Mouse (Mus musculus): ENCODE data around the gene Plch2. TPM values are rescaled to one million over a fixed set of nuclear protein-coding genes. Genes with fewer than 3 reads are reported as not detected.

Gene Plch2
- total RNA-seq, 2 experiments from 2014 or later: not detected

DNA sequence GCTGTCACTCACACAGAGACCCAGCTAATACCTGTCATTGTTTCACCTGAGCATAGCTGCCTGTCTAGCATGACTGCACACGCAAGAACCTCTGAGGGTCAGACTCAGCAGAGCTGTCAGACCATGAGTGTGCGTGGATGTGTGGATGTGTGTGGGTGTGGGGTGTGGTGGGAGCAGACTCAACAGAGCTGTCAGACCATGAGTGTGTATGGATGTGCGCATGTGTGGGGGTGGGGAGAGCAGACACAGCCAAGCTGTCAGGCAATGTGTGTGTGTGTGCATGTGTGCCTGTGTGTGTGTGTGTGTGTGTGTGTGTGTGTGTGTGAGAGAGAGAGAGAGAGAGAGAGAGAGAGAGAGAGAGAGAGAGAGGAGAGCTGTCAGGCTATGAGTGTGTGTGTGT is 51.3 kb downstream of the Plch2 start:
- no peak for ATAC-seq (replicated peaks; ENCODE audit: low FRiP score, poor library complexity, severe bottlenecking)

DNA sequence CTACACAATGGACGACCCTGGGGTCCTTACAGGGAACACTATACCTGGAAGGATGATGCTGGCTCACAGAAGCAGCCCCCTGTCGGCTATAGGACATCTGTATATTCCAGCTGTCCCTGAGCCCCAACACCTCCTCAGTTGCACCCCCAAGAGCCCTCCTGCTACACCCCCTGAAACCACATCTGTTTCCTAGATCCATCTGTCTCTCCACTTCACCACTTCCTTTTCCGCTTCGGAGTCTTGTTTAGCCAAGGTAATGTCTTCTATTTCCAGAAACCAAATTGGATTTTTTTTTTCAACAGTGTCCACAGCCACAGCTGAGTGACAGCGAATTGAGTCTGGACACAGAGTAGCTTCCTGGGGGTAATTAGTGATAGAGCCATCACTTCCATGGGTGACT is 57.2 kb downstream of the Plch2 start:
- no peak for ATAC-seq (replicated peaks; ENCODE audit: low FRiP score, poor library complexity, severe bottlenecking)

DNA sequence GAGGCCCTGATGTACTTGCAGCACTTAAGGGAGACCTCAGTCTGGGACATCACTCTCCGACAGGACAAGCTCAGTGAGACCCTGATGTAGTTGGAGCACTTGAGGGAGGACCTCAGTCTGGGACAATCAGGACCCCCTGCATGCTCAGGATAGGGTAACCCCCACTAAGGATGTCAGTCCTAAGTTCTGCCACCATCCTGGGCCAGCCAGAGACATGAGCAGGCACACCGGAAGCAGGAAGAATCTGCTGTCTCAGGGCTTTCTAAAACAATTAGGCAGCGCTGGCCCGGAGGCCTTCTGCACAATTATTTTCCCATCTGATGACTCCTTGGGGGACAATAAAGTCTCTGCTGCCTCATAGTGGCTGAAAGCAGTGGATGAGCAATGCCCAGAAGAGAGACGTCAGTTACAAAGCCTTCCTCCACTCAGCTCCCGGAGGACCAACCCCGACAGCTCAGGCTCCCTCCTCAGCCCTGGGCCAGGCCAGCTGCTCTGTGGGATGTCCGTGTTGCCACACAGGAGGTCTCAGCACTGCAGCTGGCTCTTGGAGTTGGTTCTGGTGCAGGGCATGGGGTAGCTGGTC is 59.9 kb downstream of the Plch2 start:
- ATAC-seq (replicated peaks; ENCODE audit: low FRiP score, poor library complexity, severe bottlenecking): no peak

DNA sequence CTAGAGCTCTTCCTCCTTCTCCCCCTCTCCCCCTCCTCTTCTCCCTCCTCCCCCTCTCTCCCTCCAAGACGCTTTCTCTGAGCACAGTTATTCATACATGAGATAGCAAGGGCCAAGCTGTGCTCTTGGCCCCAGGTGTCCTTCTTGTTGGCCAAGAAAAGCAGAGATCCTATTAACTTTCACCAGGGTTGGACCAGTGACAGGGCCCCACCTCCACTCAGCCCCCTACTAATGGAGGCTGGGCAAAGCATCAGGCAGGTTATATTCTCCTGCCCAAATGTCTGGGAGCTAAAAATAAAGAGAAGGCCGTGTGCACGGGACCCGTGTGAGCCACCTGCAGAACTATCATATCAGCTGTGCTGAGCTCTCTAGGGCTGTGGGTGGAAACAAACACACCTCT is 61.7 kb downstream of the Plch2 start:
- no peak for ATAC-seq (replicated peaks; ENCODE audit: low FRiP score, poor library complexity, severe bottlenecking)

DNA sequence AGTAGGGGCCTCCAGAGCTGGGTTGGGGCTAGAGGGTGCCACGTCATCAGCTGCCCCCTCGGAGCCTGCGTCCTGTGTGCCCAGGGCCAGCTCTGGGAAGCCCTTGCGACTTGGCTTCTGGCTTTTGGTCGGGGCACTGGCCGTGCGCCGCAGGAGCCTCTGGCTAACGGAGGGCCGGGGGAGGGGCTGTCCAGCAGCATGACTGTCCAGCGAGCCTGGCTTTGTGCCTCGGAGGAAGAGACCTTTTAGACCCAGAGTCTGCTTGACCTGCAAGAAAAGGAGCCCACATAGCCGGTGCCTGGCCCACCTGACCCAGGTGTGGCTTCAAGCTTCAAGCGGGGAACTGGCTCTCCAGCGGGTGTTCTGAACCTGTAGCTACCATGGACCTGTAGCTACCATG is 69.8 kb downstream of the Plch2 start:
- ATAC-seq (replicated peaks; ENCODE audit: low FRiP score, poor library complexity, severe bottlenecking): no peak

DNA sequence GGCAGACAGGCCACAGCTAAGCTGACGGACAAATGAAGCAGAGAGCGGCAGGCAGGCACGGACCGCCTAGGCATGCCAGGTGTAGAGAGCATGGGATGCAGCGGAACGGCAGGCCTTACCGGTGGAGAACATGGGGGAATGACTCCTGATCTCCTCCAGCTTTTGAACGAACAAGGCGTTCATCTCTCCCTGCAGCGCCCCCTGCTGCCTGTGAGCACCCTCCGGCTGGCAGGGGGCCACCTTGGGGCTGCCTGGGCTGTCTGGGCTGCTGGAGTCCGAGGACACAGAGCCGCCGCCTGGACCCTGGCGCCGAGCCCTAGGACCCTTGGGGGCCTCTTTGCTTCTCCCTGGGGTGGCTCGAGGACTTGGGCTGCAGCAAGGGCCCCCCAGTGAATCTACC is 70.5 kb downstream of the Plch2 start:
- ATAC-seq (replicated peaks; ENCODE audit: low FRiP score, poor library complexity, severe bottlenecking): peak; percentile 27; the same call in 1 of the 2 replicates

DNA sequence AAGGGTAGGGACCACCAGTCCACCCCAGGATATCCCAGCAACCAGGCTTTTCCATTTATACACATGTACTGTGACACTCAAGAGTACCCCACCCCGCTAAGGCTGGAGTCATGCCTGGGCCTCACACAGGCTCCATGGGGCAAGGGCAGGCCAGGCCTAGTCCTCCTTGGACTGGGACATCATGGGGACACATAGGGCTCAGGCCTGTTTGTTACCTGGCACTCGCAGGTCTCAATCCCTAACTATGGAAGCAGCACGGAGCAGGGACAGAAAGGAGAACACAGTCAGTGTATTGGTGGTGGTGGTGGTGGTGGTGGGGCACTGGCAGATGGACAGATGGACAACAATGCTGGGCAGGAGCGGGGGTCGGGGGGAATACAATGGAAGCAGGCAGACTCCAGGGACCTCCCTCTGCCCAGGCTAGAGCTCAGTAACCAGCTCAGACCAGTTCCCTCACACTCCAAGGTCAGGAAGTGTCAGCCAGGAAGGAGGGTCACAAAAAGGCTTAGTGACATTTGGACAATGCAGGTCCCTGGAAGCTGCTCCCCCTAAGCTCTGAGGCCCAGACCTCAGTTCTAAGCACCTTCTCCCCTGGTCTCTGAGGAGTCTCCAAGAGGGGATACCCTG is 71.3 kb downstream of the Plch2 start:
- no peak for ATAC-seq (replicated peaks; ENCODE audit: low FRiP score, poor library complexity, severe bottlenecking)

DNA sequence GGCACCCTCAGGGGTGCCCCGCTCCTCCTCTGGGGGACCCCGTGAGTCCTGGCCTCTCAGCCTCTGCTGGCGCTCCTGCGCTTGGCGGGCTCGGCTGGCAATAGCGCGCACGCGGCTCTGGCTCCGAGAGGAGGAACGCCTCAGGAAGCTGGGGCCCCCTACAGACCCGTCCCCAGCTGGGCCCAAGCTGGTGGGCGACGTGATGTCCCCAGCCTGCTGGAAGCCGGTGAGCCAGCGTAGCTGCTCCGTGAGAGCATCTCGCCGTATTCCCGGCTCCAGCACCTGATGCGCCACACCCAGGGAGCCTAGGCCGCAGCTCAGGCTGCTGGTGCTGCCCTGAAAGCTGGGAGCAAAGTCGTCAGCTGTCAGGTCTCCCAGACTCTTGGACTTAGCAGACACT is 72.8 kb downstream of the Plch2 start:
- no peak for ATAC-seq (replicated peaks; ENCODE audit: low FRiP score, poor library complexity, severe bottlenecking)

DNA sequence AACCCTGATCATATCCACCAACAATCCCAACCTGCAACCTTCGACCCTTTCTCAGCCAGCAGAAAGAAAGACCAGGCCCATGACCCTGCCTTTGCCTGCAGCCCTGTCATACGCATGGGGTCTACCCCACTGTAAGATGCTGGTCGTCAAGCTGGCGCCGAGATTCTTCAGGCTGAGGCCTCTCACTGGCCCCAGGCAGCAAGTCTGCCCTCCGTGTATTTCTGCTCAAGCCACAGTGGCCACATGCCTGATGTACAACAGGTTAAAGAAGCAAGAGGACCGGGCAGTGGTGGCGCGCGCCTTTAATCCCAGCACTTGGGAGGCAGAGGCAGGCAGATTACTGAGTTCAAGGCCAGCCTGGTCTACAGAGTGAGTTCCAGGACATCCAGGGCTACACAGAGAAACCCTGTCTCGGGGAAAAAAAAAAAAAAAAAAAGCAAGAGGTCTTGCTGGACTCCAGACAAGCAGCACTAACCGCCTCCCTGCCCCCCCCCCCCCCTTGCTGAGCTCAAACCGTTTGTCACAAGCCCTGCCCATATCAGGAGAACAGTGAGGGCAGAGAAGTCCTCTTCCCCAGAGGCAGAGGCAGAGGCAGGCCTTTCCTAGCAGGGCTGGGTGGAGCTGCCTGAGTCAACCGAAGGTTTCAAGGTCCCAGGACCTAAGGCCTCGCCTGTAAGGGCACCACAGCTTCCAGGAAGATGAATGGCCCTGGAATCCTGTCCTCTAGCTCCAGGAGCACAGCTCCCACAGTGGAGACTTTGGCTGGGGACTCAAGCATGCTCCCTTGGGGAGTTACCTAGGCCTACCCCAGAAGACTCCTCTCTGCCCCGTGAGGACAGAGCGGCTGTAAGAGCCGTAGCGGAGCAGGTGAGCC is 74.1 kb downstream of the Plch2 start:
- ATAC-seq (replicated peaks; ENCODE audit: low FRiP score, poor library complexity, severe bottlenecking): no peak

DNA sequence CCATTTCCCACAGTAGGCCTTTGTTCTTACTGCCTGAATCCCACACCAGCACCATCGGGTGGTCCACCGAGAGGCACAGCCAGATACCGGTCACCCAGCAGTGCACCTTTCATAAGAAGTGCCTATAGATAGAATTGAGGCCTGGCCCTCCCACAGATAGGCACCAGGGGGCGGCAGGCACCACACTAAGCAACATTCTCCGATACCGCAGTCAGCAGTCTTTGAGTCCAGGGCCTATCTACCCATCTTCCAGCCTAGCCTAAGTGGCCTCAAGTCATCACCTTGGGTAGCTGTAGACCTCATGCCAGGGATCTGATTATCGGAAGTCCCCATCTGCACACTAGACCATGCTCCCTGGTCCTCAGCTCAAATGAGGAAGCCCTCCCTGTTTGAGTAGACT is 75.1 kb downstream of the Plch2 start:
- ATAC-seq (replicated peaks; ENCODE audit: low FRiP score, poor library complexity, severe bottlenecking): peak; percentile 64

DNA sequence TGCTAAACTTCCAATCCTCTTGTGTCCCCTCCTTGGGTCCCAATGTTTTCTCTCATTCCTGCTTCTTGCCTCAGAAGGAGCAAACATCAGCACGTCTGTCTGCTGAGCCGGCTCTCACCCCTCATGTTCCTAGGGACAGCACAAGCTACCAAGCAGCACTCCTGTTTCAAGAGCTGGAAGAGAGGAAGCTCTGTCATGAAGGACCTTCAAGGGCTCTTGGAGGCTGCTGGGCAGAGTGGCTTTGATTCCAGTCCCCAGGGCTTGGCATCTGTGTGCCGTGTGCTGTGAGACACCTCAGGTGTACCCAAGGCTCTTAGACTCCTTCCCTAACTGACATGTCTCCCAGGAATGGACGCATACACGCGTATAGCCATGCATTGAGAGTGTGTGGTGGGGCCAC is 75.5 kb downstream of the Plch2 start:
- no peak for ATAC-seq (replicated peaks; ENCODE audit: low FRiP score, poor library complexity, severe bottlenecking)

DNA sequence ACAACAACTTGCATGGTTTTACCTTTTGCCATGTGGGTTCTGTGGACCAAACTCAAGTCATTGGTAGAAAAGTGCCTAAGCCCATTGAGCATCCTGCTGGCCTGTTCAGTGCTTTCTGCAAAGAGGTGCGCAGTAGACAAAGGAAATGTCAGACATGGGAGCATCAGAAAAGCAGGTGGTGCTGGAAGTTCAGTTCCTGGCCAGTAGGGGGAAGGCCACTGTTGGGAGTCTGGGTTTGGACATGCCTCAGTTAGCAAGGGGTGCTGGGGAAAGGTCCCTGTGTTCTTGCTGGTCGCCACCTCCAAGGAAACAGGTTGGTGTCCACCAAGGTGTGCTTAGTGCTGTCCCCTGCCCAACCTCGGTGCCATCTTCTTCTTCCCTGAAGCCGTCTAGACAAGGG is 76.5 kb downstream of the Plch2 start:
- ATAC-seq (replicated peaks; ENCODE audit: low FRiP score, poor library complexity, severe bottlenecking): no peak

DNA sequence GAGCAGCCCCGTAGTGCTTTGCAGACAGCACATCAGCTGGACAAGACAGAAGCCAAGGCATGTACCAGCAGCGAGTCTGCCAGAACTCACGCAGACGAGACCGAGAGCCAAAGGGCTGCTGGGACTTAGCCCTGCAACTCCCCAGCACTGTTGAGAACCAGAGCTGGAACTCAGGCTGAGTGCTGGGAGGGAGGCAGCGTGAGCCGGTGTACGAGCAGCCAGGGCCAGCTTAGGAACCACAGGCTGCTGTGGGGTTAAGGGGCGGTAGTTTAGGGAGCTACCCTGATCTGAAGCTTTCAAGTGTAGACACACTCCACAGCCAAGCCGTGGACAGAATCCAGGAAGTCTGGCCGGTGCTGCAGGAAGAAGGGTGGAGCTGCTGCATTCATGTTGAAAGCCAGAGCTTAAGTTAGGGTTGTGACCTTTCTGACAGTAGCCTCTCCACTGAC is 82.4 kb downstream of the Plch2 start:
- no peak for ATAC-seq (replicated peaks; ENCODE audit: low FRiP score, poor library complexity, severe bottlenecking)

DNA sequence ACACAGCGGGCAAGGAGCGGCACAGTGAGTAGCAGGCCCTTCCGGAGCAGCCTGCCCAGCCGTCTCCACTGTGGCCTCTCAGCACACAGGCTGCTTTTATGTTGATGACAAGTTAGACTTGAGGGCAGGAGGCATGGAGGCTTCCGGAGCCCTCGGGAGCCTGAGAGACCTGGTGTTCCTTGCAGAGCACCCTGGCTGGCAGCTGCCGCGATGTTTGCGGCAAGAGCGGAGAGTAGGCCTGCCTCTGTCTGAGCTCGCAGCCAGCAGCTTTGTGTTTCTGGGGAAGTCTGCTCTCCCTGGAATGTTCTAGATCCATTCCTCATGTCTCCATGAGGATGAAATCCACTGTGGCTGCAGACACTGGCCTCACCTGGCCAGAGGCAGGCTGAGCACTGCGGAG is 84.0 kb downstream of the Plch2 start:
- ATAC-seq (replicated peaks; ENCODE audit: low FRiP score, poor library complexity, severe bottlenecking): no peak

DNA sequence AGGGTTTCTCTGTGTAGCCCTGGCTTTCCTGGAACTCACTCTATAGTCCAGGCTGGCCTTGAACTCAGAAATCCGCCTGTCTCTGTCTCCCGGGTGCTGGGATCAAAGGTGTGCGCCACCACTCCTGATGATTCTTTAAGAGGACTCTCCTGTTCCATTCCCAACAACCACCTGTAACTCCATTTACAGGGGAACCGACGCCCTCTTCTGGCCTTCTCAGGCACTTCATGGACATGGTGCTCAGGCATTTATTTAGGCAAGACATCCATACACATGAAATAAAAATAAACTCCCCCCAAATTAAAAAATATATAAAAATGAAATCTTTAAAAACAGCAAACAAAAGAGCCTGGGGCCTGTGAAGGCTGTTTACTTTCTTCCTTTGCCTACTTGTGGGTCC is 89.4 kb downstream of the Plch2 start:
- no peak for ATAC-seq (replicated peaks; ENCODE audit: low FRiP score, poor library complexity, severe bottlenecking)

DNA sequence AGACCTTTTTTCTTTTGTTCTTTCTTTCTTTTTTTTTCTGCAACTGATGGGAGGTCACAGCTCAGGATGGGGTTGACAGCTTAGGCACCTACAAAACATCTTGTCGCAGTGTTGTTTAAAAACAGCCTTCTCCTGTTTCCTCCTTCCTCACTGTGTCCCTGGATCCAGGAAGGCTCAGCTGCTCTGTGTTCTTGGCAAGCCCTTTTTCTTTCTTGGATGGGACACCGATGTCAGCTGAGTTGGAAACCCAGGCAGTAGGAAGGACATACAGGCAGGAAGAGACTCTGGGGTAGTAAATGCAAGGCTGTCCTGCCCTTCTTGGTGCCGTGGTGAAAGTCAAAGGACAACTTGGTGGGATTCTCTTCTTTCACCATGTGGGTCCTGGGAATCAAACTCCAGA is 90.7 kb downstream of the Plch2 start:
- no peak for ATAC-seq (replicated peaks; ENCODE audit: low FRiP score, poor library complexity, severe bottlenecking)

DNA sequence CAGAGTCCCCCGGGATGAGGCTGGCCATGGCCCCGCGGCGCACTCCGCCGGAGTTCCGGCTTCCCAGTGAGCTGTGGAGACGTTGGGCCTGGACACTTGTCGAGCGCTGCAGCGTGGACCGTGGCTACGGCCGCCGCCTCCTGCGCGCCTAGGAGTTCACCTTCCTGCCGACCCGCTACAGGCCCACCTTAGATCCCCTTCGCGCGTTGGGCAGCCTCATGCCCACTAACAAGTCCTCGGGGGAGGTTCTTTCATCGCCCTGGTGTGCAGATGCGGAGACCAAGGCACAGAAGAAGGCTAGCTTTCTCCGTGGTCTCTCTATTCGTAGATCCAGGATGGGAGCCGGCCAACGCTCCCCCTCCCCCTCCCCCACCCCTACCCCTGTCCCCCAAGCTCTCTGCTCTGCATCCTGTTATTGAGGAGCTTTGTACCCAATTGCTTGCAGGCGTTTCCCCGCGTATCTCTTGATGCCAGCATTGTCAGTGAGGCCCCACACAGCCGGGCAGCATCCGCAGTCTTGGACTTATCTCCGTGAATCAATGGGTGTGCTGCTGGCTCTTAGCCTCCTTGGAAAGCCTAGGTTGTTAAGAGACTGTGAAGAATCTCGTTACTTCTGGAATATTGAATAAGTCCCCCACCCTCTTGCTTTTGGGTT is 91.9 kb downstream of the Plch2 start:
- peak; percentile 67 for ATAC-seq (replicated peaks; ENCODE audit: low FRiP score, poor library complexity, severe bottlenecking)

DNA sequence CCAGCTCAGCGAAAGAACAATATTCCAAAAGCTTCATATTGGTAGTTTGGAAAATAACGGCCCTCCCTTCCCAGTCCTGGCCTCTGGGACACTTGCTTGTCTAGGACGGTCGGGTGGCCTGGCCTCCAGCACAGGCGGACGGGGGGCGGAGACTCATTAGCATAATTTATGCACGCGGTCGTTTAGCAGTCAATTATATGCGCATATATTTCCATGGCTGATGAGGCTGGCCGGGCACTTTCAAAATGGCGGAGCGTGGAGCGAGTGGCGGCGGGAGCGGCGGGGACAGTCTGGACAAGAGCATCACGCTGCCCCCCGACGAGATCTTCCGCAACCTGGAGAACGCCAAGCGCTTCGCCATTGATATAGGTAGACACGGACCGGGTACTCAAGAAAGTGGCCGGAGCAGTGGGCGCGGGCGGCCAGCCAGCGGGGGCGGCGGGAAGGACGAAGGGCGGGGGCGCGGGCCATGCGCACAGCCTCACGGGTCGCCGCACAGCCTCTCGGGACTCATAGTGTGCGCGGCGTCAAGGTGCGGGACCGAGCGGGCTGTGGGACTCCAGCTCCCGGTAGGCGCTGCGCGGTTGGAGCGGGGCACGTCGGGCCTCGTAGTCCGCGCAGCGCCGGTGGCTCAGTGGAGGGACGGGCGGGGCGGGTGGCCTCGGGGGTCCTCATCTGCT is 92.5 kb downstream of the Plch2 start, which contains the start of gene Pank4:
Gene Pank4 (plus strand): TSS at position 223 of the 680 bp plus-strand sequence.
- peak; percentile 91 for ATAC-seq (replicated peaks; ENCODE audit: low FRiP score, poor library complexity, severe bottlenecking)

DNA sequence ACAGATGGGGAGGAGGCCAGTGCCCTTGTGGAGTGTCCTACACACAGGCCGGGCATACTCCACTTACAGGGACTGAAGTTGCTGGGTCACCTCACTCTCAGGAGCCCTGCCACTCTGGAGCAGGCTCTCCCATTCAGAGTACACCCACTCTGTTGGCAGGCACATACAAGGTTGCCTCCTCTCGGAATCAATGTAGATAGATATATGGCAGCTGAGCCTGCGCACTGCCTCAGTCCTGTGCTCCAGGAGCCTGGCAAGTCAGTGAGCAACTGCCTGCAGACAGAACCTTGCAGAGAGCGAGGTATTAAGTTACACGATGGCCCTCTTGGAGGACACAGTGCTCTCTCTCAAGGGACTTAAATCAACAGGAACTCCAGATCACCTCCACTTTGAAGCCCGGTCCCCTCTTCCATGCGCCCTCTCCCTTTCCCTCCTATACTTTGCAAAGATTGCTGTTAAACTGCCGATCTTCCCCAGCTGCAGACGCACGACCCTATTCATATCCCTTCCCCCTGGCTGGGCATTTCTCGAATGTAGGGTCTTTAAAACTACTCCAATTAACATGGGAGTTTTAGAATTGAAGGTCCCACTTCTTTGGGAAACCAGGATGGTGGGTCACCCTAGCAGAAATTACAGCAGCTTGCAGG is 93.3 kb downstream of the Plch2 start:
- ATAC-seq (replicated peaks; ENCODE audit: low FRiP score, poor library complexity, severe bottlenecking): no peak
